Mouse (Mus musculus) embryonic facial prominence, embryonic 15.5 days (tissue): ENCODE results near the gene Map2k4. TPM values are rescaled to one million over a fixed set of nuclear protein-coding genes. Genes with fewer than 3 reads are reported as not detected.

Experiments
- ATAC-seq: fragments of 200-750 bp; cut with Nextera tagmentation; 2 replicates; pipeline ENCODE4 v1.8.0; 2017; ENCODE audit warnings: low read depth, moderate TSS enrichment; ENCODE audit not compliant: insufficient number of reproducible peaks, low FRiP score, low TSS enrichment
- H3K27ac ChIP-seq: fragments of 300-500 bp; sonication (generic); replicated peaks from 2 replicates; pipeline ENCODE4 v1.5.1; 2015; ENCODE audit warnings: mild to moderate bottlenecking, inconsistent platforms
- H3K27me3 ChIP-seq: fragments of 300-500 bp; sonication (generic); 2 replicates; pipeline ENCODE4 v1.6.1; 2015; ENCODE audit warnings: inconsistent platforms
- H3K36me3 ChIP-seq: fragments of 300-500 bp; sonication (generic); 2 replicates; pipeline ENCODE4 v1.6.1; 2015; ENCODE audit warnings: mild to moderate bottlenecking, inconsistent platforms
- H3K4me1 ChIP-seq: fragments of 300-500 bp; sonication (generic); 2 replicates; pipeline ENCODE4 v1.6.1; 2015; ENCODE audit warnings: inconsistent platforms
- H3K4me2 ChIP-seq: fragments of 300-500 bp; sonication (generic); replicated peaks from 2 replicates; pipeline ENCODE4 v1.6.1; 2015; ENCODE audit warnings: mild to moderate bottlenecking, inconsistent platforms
- H3K4me3 ChIP-seq: fragments of 300-500 bp; sonication (generic); replicated peaks from 2 replicates; pipeline ENCODE4 v1.5.1; 2015; ENCODE audit warnings: mild to moderate bottlenecking, inconsistent platforms
- H3K9ac ChIP-seq: fragments of 300-500 bp; sonication (generic); 2 replicates; pipeline ENCODE4 v1.6.1; 2015; ENCODE audit warnings: inconsistent platforms
- H3K9me3 ChIP-seq: fragments of 300-500 bp; sonication (generic); replicated peaks from 2 replicates; pipeline ENCODE4 v1.6.1; 2016; ENCODE audit warnings: inconsistent platforms
- WGBS: fragments of 180-500 bp; shearing (Covaris S2); methylation state at CpG from one replicate; pipeline ENCODE4 v1.1.7; 2015; 5-methylcytosine and 5-hydroxymethylcytosine counted together
- polyA plus RNA-seq: library from polyadenylated mRNA; unstranded; fragments of >200 nt; fragmentation: Nextera tagmentation; extraction: Ambion mirVana; gene quantifications from 2 replicates; pipeline ENCODE4 v1.2.1, GENCODE M21; 2015

The Map2k4 gene
- 56.9 and 61.8 TPM in 2 replicates for polyA plus RNA-seq

DNA sequence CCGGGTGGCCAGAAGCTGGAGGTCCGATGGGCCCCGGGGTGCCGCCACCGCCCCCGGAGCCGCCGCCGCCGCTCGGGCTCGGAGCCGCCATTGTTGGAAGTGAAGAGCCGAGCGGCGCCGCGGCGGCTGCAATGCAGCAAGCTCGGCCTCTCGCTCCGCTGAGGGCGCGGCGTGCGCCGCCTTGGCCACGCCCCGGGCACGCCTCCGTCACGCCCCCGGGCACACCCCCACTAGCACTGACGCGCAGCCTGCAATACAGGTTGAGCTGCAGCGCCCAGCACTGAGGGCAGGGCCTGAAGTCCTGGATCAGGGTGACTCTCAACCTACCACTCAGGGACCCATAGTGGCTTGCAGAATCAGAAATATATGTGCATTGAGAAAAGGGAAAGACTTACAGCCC is at the start of gene Map2k4:
Gene Map2k4, minus strand, starts transcription at position 144 of the 400 bp plus-strand sequence.
- under 1% methylated on average over 36 of the region's 36 CpGs for WGBS

DNA sequence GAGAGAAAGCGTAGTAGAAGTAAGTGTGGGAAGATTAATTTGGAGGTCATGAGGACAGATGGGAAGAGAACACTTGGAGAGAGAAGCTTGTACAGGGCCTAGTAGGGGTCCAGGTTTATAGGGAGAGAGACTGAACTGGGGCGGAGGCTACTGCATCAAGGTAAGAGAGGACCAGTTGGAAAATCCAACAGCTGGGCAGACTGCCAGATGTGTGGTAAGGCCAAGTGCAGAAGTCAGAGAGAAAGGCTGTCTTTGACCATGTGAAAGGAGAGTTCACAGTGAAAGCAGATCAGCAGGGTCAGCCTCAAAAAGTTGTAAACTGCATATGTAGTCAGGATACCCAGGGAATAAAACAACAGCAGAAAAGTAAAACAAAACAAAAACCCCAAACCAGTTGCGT is 36.5 kb upstream of the Map2k4 start:
- H3K4me2 ChIP-seq, result no peak overlapping the region
- peaks cover 50% of the 10 kb centered on the region for H3K36me3 ChIP-seq
- ATAC-seq, result no peak
- H3K4me3 ChIP-seq, result no peak overlapping the region
- no peaks in the 10 kb centered on the region for H3K9me3 ChIP-seq
- H3K4me1 ChIP-seq, result no peaks in the 10 kb centered on the region
- H3K27ac ChIP-seq, result no peak overlapping the region
- H3K27me3 ChIP-seq, result no peaks in the 10 kb centered on the region
- H3K9ac ChIP-seq, result no peak overlapping the region
- 89% methylated on average over 3 of the region's 3 CpGs for WGBS

More for the DNA sequence above, at the start of gene Map2k4:
- peak; percentile 99 for ATAC-seq
- Histone ChIP-seq H3K27ac (peak within 1 kb of the TSS; percentile 89), H3K4me3 (peak within 1 kb of the TSS; percentile 95), H3K27me3 (no peaks in the 10 kb centered on the region), H3K4me2 (peak within 1 kb of the TSS; percentile 51), H3K4me1 (peaks cover 15% of the 10 kb centered on the region), H3K9me3 (no peaks in the 10 kb centered on the region), H3K36me3 (no peaks in the 10 kb centered on the region), H3K9ac (peak within 1 kb of the TSS; percentile 96)

DNA sequence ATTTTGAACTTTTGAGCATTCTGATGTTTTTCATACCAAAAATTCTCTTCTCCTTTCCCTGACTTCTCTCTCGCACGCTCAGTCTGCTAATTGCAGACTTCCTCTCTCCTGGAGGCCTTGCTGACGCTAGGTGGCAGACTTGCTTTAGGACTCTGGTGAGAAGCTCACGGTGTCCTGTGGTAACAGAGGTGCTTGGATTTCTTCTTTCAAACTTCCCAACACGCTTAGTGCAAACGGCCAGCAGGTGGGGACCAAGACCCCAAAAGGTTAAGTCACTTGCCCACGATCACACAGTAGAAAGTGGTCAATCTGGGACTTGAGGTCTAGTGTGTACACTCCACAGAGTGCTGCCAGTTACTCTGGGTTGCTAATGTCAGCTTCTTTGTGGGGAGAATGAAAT is 32.8 kb upstream of the Map2k4 start:
- no peaks in the 10 kb centered on the region for H3K27me3 ChIP-seq
- peaks cover 29% of the 10 kb centered on the region for H3K36me3 ChIP-seq
- H3K4me2 ChIP-seq, result no peak overlapping the region
- H3K27ac ChIP-seq, result no peak overlapping the region
- WGBS, result 8% methylated on average over 7 of the region's 7 CpGs
- no peak overlapping the region for H3K4me3 ChIP-seq
- no peak overlapping the region for H3K9ac ChIP-seq
- H3K4me1 ChIP-seq, result peaks cover 6% of the 10 kb centered on the region
- 0 out of 2 replicates have a peak, but pooled peaks have one; percentile 15 for ATAC-seq
- no peaks in the 10 kb centered on the region for H3K9me3 ChIP-seq

DNA sequence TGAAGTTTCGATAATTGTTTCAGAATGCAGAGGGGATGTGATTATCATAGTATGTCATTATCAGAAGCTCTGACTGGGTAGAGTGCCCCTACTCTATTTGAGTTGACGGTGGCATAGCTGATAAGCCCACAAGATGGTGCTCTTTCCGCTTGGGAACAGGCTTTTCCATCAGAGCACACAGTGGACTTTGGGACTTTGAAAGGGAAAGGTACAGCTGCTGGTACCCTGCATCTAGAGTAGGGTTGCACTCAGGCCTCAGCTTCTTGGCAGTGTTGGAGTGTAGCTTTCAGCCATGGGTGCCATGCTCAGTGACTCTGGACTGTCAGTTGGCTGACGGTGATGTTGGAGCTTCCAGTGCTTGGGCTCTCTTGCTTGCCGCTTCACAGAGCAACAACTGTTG is 32.2 kb upstream of the Map2k4 start:
- 79% methylated on average over 5 of the region's 5 CpGs for WGBS
- Histone ChIP-seq H3K27me3 (no peaks in the 10 kb centered on the region), H3K4me2 (no peak overlapping the region), H3K4me1 (peaks cover 10% of the 10 kb centered on the region), H3K36me3 (peaks cover 33% of the 10 kb centered on the region), H3K4me3 (no peak overlapping the region), H3K9me3 (no peaks in the 10 kb centered on the region), H3K9ac (no peak overlapping the region), H3K27ac (no peak overlapping the region)
- ATAC-seq, result no peak

DNA sequence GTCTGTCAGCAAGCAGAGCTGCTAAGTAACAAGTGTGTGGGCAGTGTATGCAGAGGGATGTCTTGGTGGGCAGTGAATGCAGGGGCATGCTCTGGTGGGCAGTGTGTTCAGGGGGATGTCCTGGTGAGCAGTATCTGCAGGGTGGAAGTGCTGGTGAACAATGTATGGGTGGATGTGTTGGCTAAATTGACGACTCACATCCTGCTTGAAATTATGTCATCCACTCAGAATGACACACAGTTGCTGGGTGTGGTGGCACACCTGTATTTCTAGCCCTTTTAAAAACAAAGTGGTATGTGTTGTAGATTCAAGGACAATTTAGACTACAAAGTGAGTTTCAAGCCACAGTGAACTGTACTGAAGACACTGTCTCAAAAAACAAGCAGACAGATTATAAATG is 30.1 kb upstream of the Map2k4 start:
- no peak for ATAC-seq
- peaks cover 10% of the 10 kb centered on the region for H3K4me1 ChIP-seq
- no peak overlapping the region for H3K4me2 ChIP-seq
- H3K36me3 ChIP-seq, result peaks cover 30% of the 10 kb centered on the region
- no peak overlapping the region for H3K4me3 ChIP-seq
- WGBS, result 55% methylated on average over 1 of the region's 1 CpGs
- no peaks in the 10 kb centered on the region for H3K9me3 ChIP-seq
- no peak overlapping the region for H3K9ac ChIP-seq
- no peak overlapping the region for H3K27ac ChIP-seq
- no peaks in the 10 kb centered on the region for H3K27me3 ChIP-seq

DNA sequence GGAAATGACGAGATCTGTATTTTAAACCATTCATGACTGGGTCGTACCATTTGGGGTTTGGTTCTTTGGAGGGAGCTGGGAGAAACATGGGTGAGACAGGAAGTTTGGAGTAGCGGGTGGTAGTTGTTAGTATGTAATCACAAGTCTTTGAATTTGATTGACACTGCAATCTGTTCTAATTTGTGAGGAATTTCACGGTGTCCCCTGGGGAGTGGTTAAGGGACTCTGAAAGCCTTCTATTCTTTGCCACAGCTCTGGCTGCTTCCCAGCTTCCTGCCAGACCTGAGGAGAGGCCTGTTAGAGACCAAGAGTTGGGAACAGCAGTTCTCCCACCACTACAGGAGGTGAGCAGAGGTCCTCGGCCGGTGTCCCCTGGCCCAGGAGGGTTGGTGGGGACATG is 28.1 kb upstream of the Map2k4 start:
- 18% methylated on average over 6 of the region's 6 CpGs for WGBS
- 0 out of 2 replicates have a peak, but pooled peaks have one; percentile 26 for ATAC-seq
- no peak overlapping the region for H3K27ac ChIP-seq

GRCm38 (mm10) chr11:65814381-65814780 is 26.3 kb upstream of the Map2k4 start:
- peaks cover 17% of the 10 kb centered on the region for H3K4me1 ChIP-seq
- H3K9me3 ChIP-seq, result no peaks in the 10 kb centered on the region
- H3K27me3 ChIP-seq, result no peaks in the 10 kb centered on the region
- H3K4me2 ChIP-seq, result no peak overlapping the region
- WGBS, result 92% methylated on average over 9 of the region's 9 CpGs
- H3K27ac ChIP-seq, result no peak overlapping the region
- ATAC-seq, result peak; percentile 19; the same call in 1 of the 2 replicates
- peaks cover 14% of the 10 kb centered on the region; the same call in 1 of the 2 replicates for H3K36me3 ChIP-seq
- no peak overlapping the region for H3K9ac ChIP-seq
- H3K4me3 ChIP-seq, result no peak overlapping the region

More for the DNA sequence above, 28.1 kb upstream of the Map2k4 start:
- Histone ChIP-seq H3K9ac (no peak overlapping the region), H3K4me1 (peaks cover 17% of the 10 kb centered on the region), H3K27me3 (no peaks in the 10 kb centered on the region), H3K36me3 (peaks cover 14% of the 10 kb centered on the region; the same call in 1 of the 2 replicates), H3K4me3 (no peak overlapping the region), H3K9me3 (no peaks in the 10 kb centered on the region), H3K4me2 (no peak overlapping the region)

GRCm38 (mm10) chr11:65812088-65812487 is 24.0 kb upstream of the Map2k4 start:
- ATAC-seq, result no peak
- Histone ChIP-seq H3K9me3 (no peaks in the 10 kb centered on the region), H3K9ac (no peak overlapping the region), H3K27me3 (no peaks in the 10 kb centered on the region), H3K36me3 (peaks cover 14% of the 10 kb centered on the region; the same call in 1 of the 2 replicates), H3K4me3 (no peak overlapping the region), H3K27ac (no peak overlapping the region), H3K4me1 (peaks cover 22% of the 10 kb centered on the region), H3K4me2 (no peak overlapping the region)
- 29% methylated on average over 5 of the region's 5 CpGs for WGBS

DNA sequence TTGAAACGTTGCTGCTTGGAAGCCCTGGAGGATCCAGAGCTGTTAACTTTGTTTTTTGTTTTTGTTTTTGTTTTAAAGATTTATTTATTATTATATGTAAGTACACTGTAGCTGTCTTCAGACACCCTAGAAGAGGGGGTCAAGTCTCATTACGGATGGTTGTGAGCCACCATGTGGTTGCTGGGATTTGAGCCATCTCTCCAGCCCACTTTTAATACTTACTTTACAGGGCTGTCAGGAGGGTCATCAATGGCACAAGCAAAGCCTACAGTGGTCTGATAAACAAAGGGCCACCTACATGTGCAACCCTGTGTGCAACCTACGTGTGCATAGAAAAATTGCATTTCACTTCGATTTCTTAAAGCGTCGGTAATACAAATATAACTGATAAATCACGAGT is 19.5 kb upstream of the Map2k4 start:
- no peak for ATAC-seq
- H3K27ac ChIP-seq, result peak overlapping the region; percentile 73
- 46% methylated on average over 7 of the region's 7 CpGs for WGBS

DNA sequence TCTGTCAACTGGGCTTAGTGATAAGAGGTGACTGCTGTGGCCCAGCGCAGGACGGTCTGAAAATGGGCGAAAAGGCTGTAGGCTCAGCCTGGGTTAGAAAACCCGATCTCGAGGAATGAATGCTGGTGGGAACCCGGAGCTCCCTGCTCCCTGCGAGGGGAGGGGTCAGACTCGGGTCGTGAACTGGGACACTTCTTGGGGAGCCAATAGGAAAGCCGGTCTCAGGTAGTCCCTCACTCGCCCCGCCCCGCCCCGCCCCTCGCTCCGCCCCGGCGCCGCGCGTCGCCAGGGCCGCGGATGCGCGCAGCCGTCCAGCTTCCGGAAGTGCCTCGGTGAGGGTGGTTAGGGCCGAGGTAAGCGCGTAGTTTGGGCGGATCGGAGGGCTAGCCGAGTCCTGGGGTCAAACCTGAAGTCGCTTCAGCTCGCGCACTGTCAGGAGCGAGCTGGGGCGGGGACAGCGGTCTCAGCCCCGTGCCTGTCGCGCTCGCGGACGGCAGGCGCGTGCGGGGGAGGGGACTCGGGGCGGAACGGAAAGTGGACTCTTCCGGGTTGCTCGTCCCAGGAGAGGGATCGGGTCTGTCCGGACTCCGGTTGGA is 18.9 kb upstream of the Map2k4 start, which contains the start of gene Zkscan6:
Gene Zkscan6, plus strand, starts transcription at position 267 of the 596 bp plus-strand sequence.
- Histone ChIP-seq H3K4me1 (peaks cover 13% of the 10 kb centered on the region), H3K9ac (peak within 1 kb of the TSS; percentile 60), H3K9me3 (no peaks in the 10 kb centered on the region), H3K36me3 (no peaks in the 10 kb centered on the region), H3K27ac (peak within 1 kb of the TSS; percentile 73), H3K4me2 (peak within 1 kb of the TSS; percentile 88), H3K4me3 (peak within 1 kb of the TSS; percentile 72), H3K27me3 (no peaks in the 10 kb centered on the region)
- under 1% methylated on average over 58 of the region's 58 CpGs for WGBS
- ATAC-seq, result peak; percentile 97

More for the DNA sequence above, 19.5 kb upstream of the Map2k4 start:
- Histone ChIP-seq H3K9me3 (no peaks in the 10 kb centered on the region), H3K4me3 (peak overlapping the region; percentile 72), H3K36me3 (no peaks in the 10 kb centered on the region), H3K4me2 (peak overlapping the region; percentile 88), H3K9ac (peak overlapping the region; percentile 60), H3K27me3 (no peaks in the 10 kb centered on the region), H3K4me1 (peaks cover 19% of the 10 kb centered on the region)

- ATAC-seq, result no peak
- Histone ChIP-seq H3K27ac (peak overlapping the region; percentile 66), H3K4me1 (peaks cover 13% of the 10 kb centered on the region), H3K9ac (peak overlapping the region; percentile 60), H3K9me3 (no peaks in the 10 kb centered on the region), H3K4me3 (peak overlapping the region; percentile 72), H3K27me3 (no peaks in the 10 kb centered on the region), H3K4me2 (peak overlapping the region; percentile 88), H3K36me3 (no peaks in the 10 kb centered on the region)
- 1% methylated on average over 20 of the region's 20 CpGs for whole genome bisulfite sequencing
Observed at GRCm38 (mm10) chr11:65806321-65806904, 18.3 kb upstream of the Map2k4 start.
